Mouse (Mus musculus): ENCODE measurements around the gene Rbms3. TPM values are rescaled to one million over a fixed set of nuclear protein-coding genes. Genes with fewer than 3 reads are reported as not detected.
A peak's percentile ranks its signal among the peaks of the same experiment; 100 is the strongest.

Gene Rbms3
- polyA plus RNA-seq, 1 experiment = 30.1 TPM

- DNase-seq (ENCODE audit: low read depth) = no peak
- TF ChIP-seq POLR2A (IDR thresholded peaks at IDR 0.05; ENCODE audit: borderline replicate concordance, extremely low read depth, insufficient read depth, insufficient read length, poor library complexity, severe bottlenecking) = no peak
- TF ChIP-seq CTCF (IDR thresholded peaks at IDR 0.05; ENCODE audit: borderline replicate concordance, extremely low read depth, insufficient read depth, insufficient read length) = no peak
Observed at GRCm38 (mm10) chr9:116909511-116909910, 720.2 kb downstream of the Rbms3 start.

- no peak for DNase-seq (ENCODE audit: low read depth)
- TF ChIP-seq CTCF (IDR thresholded peaks at IDR 0.05; ENCODE audit: borderline replicate concordance, extremely low read depth, insufficient read depth, insufficient read length) (peak; percentile 52; the same call in 1 of the 2 replicates), POLR2A (IDR thresholded peaks at IDR 0.05; ENCODE audit: borderline replicate concordance, extremely low read depth, insufficient read depth, insufficient read length, poor library complexity, severe bottlenecking) (no peak)
Observed at GRCm38 (mm10) chr9:116906955-116907354, 722.8 kb downstream of the Rbms3 start.

- DNase-seq (ENCODE audit: low read depth) = peak; percentile 86
- no peak for TF ChIP-seq POLR2A (IDR thresholded peaks at IDR 0.05; ENCODE audit: borderline replicate concordance, extremely low read depth, insufficient read depth, insufficient read length, poor library complexity, severe bottlenecking)
- TF ChIP-seq CTCF (IDR thresholded peaks at IDR 0.05; ENCODE audit: borderline replicate concordance, extremely low read depth, insufficient read depth, insufficient read length) = no peak
Observed at GRCm38 (mm10) chr9:116905646-116906045, 724.1 kb downstream of the Rbms3 start.

- DNase-seq (ENCODE audit: low read depth) = no peak
- no peak for TF ChIP-seq POLR2A (IDR thresholded peaks at IDR 0.05; ENCODE audit: borderline replicate concordance, extremely low read depth, insufficient read depth, insufficient read length, poor library complexity, severe bottlenecking)
- no peak for TF ChIP-seq CTCF (IDR thresholded peaks at IDR 0.05; ENCODE audit: borderline replicate concordance, extremely low read depth, insufficient read depth, insufficient read length)
Observed at GRCm38 (mm10) chr9:116903304-116903993, 726.3 kb downstream of the Rbms3 start.

GRCm38 (mm10) chr9:116899403-116899802, 730.3 kb downstream of the Rbms3 start:
- DNase-seq (ENCODE audit: low read depth) = no peak
- no peak for TF ChIP-seq CTCF (IDR thresholded peaks at IDR 0.05; ENCODE audit: borderline replicate concordance, extremely low read depth, insufficient read depth, insufficient read length)
- no peak for TF ChIP-seq POLR2A (IDR thresholded peaks at IDR 0.05; ENCODE audit: borderline replicate concordance, extremely low read depth, insufficient read depth, insufficient read length, poor library complexity, severe bottlenecking)

DNA sequence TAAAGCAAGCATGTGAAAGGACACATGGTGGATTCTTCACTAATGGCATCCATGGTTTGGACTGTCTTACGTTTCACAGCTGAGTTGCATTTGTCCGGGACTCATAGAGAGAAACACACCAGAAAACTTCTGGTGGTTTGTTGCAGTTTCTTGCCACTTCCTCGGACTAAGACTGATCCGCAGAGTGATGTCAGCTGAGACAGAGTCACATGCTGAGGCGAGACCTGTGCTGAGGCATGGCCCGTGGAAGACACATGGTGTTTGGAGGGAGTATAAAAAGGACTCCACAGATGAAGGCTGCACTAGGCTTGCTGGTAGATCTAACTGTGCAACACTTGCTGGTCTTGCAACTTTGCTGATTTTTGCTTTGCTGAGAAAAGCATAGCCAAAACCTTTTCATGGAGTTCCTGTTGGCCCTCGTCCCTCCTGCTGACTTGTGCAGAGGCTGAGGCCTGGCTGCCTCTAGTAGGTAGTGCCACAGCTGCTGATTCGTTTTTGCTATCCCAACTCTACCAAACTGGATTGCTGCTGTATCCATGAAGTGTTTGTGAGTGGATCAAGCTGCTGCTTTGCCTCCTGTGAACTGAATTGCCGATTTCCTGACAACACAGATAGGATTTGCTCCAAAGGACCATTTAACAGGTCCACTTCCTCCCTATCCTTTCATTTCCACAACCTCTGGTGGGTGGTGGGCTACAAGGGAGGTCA, 742.6 kb downstream of the Rbms3 start:
- no peak for TF ChIP-seq CTCF (IDR thresholded peaks at IDR 0.05; ENCODE audit: borderline replicate concordance, extremely low read depth, insufficient read depth, insufficient read length)
- no peak for TF ChIP-seq POLR2A (IDR thresholded peaks at IDR 0.05; ENCODE audit: borderline replicate concordance, extremely low read depth, insufficient read depth, insufficient read length, poor library complexity, severe bottlenecking)

GRCm38 (mm10) chr9:116885617-116886016, 744.1 kb downstream of the Rbms3 start:
- TF ChIP-seq POLR2A (IDR thresholded peaks at IDR 0.05; ENCODE audit: borderline replicate concordance, extremely low read depth, insufficient read depth, insufficient read length, poor library complexity, severe bottlenecking) (no peak), CTCF (IDR thresholded peaks at IDR 0.05; ENCODE audit: borderline replicate concordance, extremely low read depth, insufficient read depth, insufficient read length) (no peak)
- DNase-seq (ENCODE audit: low read depth) = no peak

More for the DNA sequence above, 742.6 kb downstream of the Rbms3 start:
- DNase-seq (ENCODE audit: low read depth) = no peak

- peak; percentile 58 for DNase-seq (ENCODE audit: low read depth)
- TF ChIP-seq CTCF (IDR thresholded peaks at IDR 0.05; ENCODE audit: borderline replicate concordance, extremely low read depth, insufficient read depth, insufficient read length) (no peak), POLR2A (IDR thresholded peaks at IDR 0.05; ENCODE audit: borderline replicate concordance, extremely low read depth, insufficient read depth, insufficient read length, poor library complexity, severe bottlenecking) (no peak)
Observed at GRCm38 (mm10) chr9:116880503-116880902, 749.2 kb downstream of the Rbms3 start.

- TF ChIP-seq POLR2A (IDR thresholded peaks at IDR 0.05; ENCODE audit: borderline replicate concordance, extremely low read depth, insufficient read depth, insufficient read length, poor library complexity, severe bottlenecking) = no peak
- TF ChIP-seq CTCF (IDR thresholded peaks at IDR 0.05; ENCODE audit: borderline replicate concordance, extremely low read depth, insufficient read depth, insufficient read length) = no peak
- no peak for DNase-seq (ENCODE audit: low read depth)
Observed at GRCm38 (mm10) chr9:116879600-116880457, 749.9 kb downstream of the Rbms3 start.

DNA sequence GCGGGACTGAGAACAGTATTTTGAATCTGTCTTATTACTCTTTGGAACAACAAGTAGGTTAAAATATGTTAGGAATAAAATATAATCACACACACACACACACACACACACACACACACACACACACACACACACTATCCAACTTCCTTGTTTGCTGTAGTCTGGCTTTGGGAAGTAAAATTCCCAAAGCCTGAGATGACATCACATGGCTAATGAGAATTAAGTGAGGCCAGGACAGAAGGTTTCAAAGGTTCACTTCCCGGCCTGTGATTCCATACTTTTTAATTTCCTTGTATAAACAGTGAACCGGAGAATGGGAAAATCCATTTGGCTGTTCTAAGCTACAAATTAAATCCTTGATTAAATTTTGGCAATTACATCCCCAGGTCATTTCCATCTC, 752.9 kb downstream of the Rbms3 start:
- no peak for TF ChIP-seq POLR2A (IDR thresholded peaks at IDR 0.05; ENCODE audit: borderline replicate concordance, extremely low read depth, insufficient read depth, insufficient read length, poor library complexity, severe bottlenecking)
- TF ChIP-seq CTCF (IDR thresholded peaks at IDR 0.05; ENCODE audit: borderline replicate concordance, extremely low read depth, insufficient read depth, insufficient read length) = no peak
- peak; percentile 43 for DNase-seq (ENCODE audit: low read depth)

- no peak for TF ChIP-seq CTCF (IDR thresholded peaks at IDR 0.05; ENCODE audit: borderline replicate concordance, extremely low read depth, insufficient read depth, insufficient read length)
- TF ChIP-seq POLR2A (IDR thresholded peaks at IDR 0.05; ENCODE audit: borderline replicate concordance, extremely low read depth, insufficient read depth, insufficient read length, poor library complexity, severe bottlenecking) = no peak
- no peak for DNase-seq (ENCODE audit: low read depth)
Observed at GRCm38 (mm10) chr9:116873976-116874320, 755.8 kb downstream of the Rbms3 start.

Measured in brain, embryonic 14.5 days (tissue).